Mouse (Mus musculus): ENCODE results near the gene Mau2. TPM values are rescaled to one million over a fixed set of nuclear protein-coding genes. Genes with fewer than 3 reads are reported as not detected.
A peak's percentile ranks its signal among the peaks of the same experiment; 100 is the strongest.
"Not testable (repeated sequence)": the region's sequence is repeated elsewhere in the genome, so short reads cannot be mapped to it uniquely, and the experiment has no call there.

Gene Mau2
- polyA plus RNA-seq, 1 experiment from 2014 or later: 67.4 TPM

DNA sequence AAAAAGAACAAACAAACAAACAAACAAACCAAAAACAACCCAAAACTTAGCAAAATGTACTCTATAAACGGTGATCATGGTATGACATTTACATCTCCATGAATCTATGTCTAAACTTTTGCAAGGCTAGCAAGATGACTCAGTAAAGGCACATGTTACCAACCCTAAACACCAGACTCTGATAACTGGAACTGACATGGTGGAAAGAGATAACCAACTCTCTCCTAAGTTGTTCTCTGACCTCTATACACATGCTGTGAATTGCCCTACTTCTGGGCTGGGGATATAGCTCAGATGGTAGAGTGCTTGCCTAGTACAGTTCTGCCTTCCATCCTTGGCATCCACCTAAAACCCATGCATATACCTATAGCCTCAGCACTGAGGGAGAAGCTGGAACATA lies 4.5 kb downstream of the Mau2 start:
- H3K4me2 ChIP-seq (ENCODE audit: low read length): no peak overlapping the region
- no peaks in the 10 kb centered on the region for H3K9me3 ChIP-seq (replicated peaks; ENCODE audit: control insufficient read depth, low read length)
- no peaks in the 10 kb centered on the region for H3K27me3 ChIP-seq (replicated peaks; ENCODE audit: control insufficient read depth, insufficient read depth, low read length)
- H3K4me3 ChIP-seq (ENCODE audit: low read depth, low read length): no peak overlapping the region
- H3K36me3 ChIP-seq (ENCODE audit: control insufficient read depth, insufficient read depth, low read length): peaks cover 6% of the 10 kb centered on the region; the same call in 1 of the 2 replicates
- ATAC-seq: no peak
- no peak overlapping the region for H3K9ac ChIP-seq (ENCODE audit: low read length)
- no peak for DNase-seq (ENCODE audit: low spot score)
- no peak overlapping the region for H3K27ac ChIP-seq (ENCODE audit: low read depth, low read length)
- WGBS: 88% methylated on average over 1 of the region's 1 CpGs
- peaks cover 14% of the 10 kb centered on the region for H3K4me1 ChIP-seq (ENCODE audit: control insufficient read depth, insufficient read depth, low read length)

DNA sequence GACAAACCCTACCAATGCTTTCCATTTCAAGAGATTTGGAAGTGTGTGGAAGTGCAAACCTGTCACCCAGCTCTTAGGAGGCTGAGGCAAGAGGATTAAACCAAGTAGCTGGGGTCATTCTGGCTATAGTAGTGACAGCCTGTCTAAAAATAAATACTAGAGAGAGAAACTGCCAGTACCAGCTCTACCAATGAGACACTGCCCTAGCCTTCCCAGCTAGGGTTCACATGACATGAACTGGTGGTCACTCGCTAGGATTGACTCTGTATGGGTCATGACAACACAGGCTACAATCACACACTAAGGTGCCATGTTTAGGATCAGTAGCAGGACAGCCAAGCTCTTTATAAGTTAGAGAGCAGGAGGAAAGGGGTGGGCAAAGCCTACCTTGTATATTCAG lies 12.3 kb downstream of the Mau2 start:
- H3K36me3 ChIP-seq (ENCODE audit: control insufficient read depth, insufficient read depth, low read length): peaks cover 78% of the 10 kb centered on the region
- WGBS: 97% methylated on average over 1 of the region's 1 CpGs
- H3K4me3 ChIP-seq (ENCODE audit: low read depth, low read length): no peak overlapping the region
- H3K4me1 ChIP-seq (ENCODE audit: control insufficient read depth, insufficient read depth, low read length): no peaks in the 10 kb centered on the region
- no peak for DNase-seq (ENCODE audit: low spot score)
- no peak overlapping the region for H3K9ac ChIP-seq (ENCODE audit: low read length)
- H3K27me3 ChIP-seq (replicated peaks; ENCODE audit: control insufficient read depth, insufficient read depth, low read length): no peaks in the 10 kb centered on the region
- ATAC-seq: no peak
- H3K9me3 ChIP-seq (replicated peaks; ENCODE audit: control insufficient read depth, low read length): no peaks in the 10 kb centered on the region
- H3K27ac ChIP-seq (ENCODE audit: low read depth, low read length): no peak overlapping the region
- no peak overlapping the region for H3K4me2 ChIP-seq (ENCODE audit: low read length)

GRCm38 (mm10) chr8:70026151-70026550 lies 16.4 kb downstream of the Mau2 start:
- ATAC-seq (no peak), DNase-seq (ENCODE audit: low spot score) (no peak)
- H3K36me3 ChIP-seq (ENCODE audit: control insufficient read depth, insufficient read depth, low read length): peaks cover 100% of the 10 kb centered on the region
- H3K4me3 ChIP-seq (ENCODE audit: low read depth, low read length): no peak overlapping the region
- H3K9ac ChIP-seq (ENCODE audit: low read length): no peak overlapping the region
- no peaks in the 10 kb centered on the region for H3K4me1 ChIP-seq (ENCODE audit: control insufficient read depth, insufficient read depth, low read length)
- 94% methylated on average over 2 of the region's 2 CpGs for WGBS
- no peak overlapping the region for H3K27ac ChIP-seq (ENCODE audit: low read depth, low read length)
- no peak overlapping the region for H3K4me2 ChIP-seq (ENCODE audit: low read length)
- H3K27me3 ChIP-seq (replicated peaks; ENCODE audit: control insufficient read depth, insufficient read depth, low read length): no peaks in the 10 kb centered on the region
- no peaks in the 10 kb centered on the region for H3K9me3 ChIP-seq (replicated peaks; ENCODE audit: control insufficient read depth, low read length)

DNA sequence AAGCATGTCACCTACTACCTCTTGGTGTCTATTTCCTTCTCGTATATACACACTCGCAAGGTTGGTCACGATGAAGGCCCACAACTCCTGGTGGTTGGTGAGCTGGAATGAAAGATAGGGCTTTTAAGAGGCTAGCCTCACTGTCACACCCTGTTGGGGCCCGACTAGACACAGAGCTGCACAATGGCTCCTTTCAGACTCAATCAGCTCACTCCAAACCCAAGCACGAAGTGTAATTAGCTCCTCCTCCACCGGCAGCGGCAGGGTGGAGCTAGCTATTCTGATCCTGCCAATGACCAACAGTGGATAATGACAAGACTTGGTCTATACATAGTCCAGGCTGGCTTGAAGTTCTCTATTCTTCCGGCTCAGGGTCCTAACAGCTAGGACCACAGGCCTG lies 18.9 kb downstream of the Mau2 start:
- Histone ChIP-seq H3K27ac (ENCODE audit: low read depth, low read length) (no peak overlapping the region), H3K4me1 (ENCODE audit: control insufficient read depth, insufficient read depth, low read length) (no peaks in the 10 kb centered on the region), H3K27me3 (replicated peaks; ENCODE audit: control insufficient read depth, insufficient read depth, low read length) (no peaks in the 10 kb centered on the region), H3K9me3 (replicated peaks; ENCODE audit: control insufficient read depth, low read length) (no peaks in the 10 kb centered on the region), H3K4me3 (ENCODE audit: low read depth, low read length) (no peak overlapping the region), H3K4me2 (ENCODE audit: low read length) (no peak overlapping the region), H3K36me3 (ENCODE audit: control insufficient read depth, insufficient read depth, low read length) (peaks cover 100% of the 10 kb centered on the region), H3K9ac (ENCODE audit: low read length) (no peak overlapping the region)
- ATAC-seq (no peak), DNase-seq (ENCODE audit: low spot score) (no peak)
- WGBS: 41% methylated on average over 8 of the region's 8 CpGs

DNA sequence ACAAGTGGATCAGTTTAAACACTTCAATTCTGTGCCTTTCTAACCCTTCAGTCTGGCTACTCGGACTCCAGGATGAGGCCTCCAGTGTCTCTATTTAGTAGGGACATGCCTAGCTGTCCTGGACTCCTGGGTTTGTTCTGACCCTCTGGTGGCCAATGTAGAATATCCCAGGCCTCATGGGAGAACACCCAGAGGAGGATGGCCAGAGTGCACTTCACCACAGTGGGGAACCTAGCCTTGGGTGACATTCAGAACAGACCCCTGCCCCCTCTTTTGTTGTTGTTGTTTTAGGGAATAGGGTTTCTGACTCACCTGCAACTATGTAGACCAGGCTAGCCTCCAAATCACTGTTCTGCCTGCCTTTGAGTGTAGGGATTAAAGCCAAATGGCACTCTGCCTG lies 27.5 kb downstream of the Mau2 start:
- Histone ChIP-seq H3K9me3 (replicated peaks; ENCODE audit: control insufficient read depth, low read length) (no peaks in the 10 kb centered on the region), H3K27me3 (replicated peaks; ENCODE audit: control insufficient read depth, insufficient read depth, low read length) (no peaks in the 10 kb centered on the region), H3K4me1 (ENCODE audit: control insufficient read depth, insufficient read depth, low read length) (no peaks in the 10 kb centered on the region), H3K4me2 (ENCODE audit: low read length) (no peak overlapping the region), H3K36me3 (ENCODE audit: control insufficient read depth, insufficient read depth, low read length) (peaks cover 45% of the 10 kb centered on the region), H3K4me3 (ENCODE audit: low read depth, low read length) (no peak overlapping the region), H3K27ac (ENCODE audit: low read depth, low read length) (no peak overlapping the region), H3K9ac (ENCODE audit: low read length) (no peak overlapping the region)
- ATAC-seq (no peak), DNase-seq (ENCODE audit: low spot score) (no peak)
- WGBS: 82% methylated on average over 1 of the region's 1 CpGs

DNA sequence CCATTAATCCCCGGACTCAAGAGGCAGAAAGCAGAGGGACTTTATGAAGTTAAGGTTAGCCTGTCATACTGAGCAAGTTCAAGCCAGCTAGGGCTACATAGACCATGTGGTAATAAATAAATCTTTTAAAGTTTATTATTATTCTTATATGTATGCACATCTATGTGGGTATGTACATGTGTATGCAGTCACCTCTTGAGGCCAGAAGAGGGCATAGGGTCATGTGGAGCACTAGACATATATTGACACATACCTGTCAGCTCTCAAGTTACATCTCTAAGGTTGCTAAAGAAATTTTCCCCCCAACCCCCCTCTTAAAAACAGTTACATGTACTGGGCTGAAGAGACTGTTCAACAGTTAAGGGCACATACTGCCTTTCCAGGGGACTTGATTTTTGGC lies 29.8 kb downstream of the Mau2 start:
- peak; percentile 37; the same call in 1 of the 2 replicates for ATAC-seq
- Histone ChIP-seq H3K9ac (ENCODE audit: low read length) (no peak overlapping the region), H3K9me3 (replicated peaks; ENCODE audit: control insufficient read depth, low read length) (no peaks in the 10 kb centered on the region), H3K27me3 (replicated peaks; ENCODE audit: control insufficient read depth, insufficient read depth, low read length) (no peaks in the 10 kb centered on the region), H3K27ac (ENCODE audit: low read depth, low read length) (no peak overlapping the region), H3K36me3 (ENCODE audit: control insufficient read depth, insufficient read depth, low read length) (peaks cover 22% of the 10 kb centered on the region), H3K4me2 (ENCODE audit: low read length) (no peak overlapping the region), H3K4me3 (ENCODE audit: low read depth, low read length) (no peak overlapping the region), H3K4me1 (ENCODE audit: control insufficient read depth, insufficient read depth, low read length) (no peaks in the 10 kb centered on the region)
- DNase-seq (ENCODE audit: low spot score): no peak
- WGBS: 94% methylated on average over 1 of the region's 1 CpGs

- H3K4me2 ChIP-seq (ENCODE audit: low read length): no peak overlapping the region
- H3K9me3 ChIP-seq (replicated peaks; ENCODE audit: control insufficient read depth, low read length): no peaks in the 10 kb centered on the region
- H3K27ac ChIP-seq (ENCODE audit: low read depth, low read length): no peak overlapping the region
- peaks cover 18% of the 10 kb centered on the region for H3K36me3 ChIP-seq (ENCODE audit: control insufficient read depth, insufficient read depth, low read length)
- H3K4me1 ChIP-seq (ENCODE audit: control insufficient read depth, insufficient read depth, low read length): no peaks in the 10 kb centered on the region
- H3K9ac ChIP-seq (ENCODE audit: low read length): no peak overlapping the region
- H3K27me3 ChIP-seq (replicated peaks; ENCODE audit: control insufficient read depth, insufficient read depth, low read length): no peaks in the 10 kb centered on the region
- ATAC-seq (no peak), DNase-seq (ENCODE audit: low spot score) (no peak)
- WGBS: 88% methylated on average over 3 of the region's 3 CpGs
- H3K4me3 ChIP-seq (ENCODE audit: low read depth, low read length): no peak overlapping the region
Measured at GRCm38 (mm10) chr8:70012350-70012749, 30.2 kb downstream of the Mau2 start.

GRCm38 (mm10) chr8:70010796-70011195 lies 31.7 kb downstream of the Mau2 start:
- not testable (repeated sequence) for H3K36me3 ChIP-seq (ENCODE audit: control insufficient read depth, insufficient read depth, low read length); H3K9ac ChIP-seq (ENCODE audit: low read length); H3K27me3 ChIP-seq (replicated peaks; ENCODE audit: control insufficient read depth, insufficient read depth, low read length); DNase-seq (ENCODE audit: low spot score); H3K4me1 ChIP-seq (ENCODE audit: control insufficient read depth, insufficient read depth, low read length); ATAC-seq; H3K4me3 ChIP-seq (ENCODE audit: low read depth, low read length); H3K27ac ChIP-seq (ENCODE audit: low read depth, low read length); H3K9me3 ChIP-seq (replicated peaks; ENCODE audit: control insufficient read depth, low read length); H3K4me2 ChIP-seq (ENCODE audit: low read length)
- WGBS: 92% methylated on average over 14 of the region's 14 CpGs

DNA sequence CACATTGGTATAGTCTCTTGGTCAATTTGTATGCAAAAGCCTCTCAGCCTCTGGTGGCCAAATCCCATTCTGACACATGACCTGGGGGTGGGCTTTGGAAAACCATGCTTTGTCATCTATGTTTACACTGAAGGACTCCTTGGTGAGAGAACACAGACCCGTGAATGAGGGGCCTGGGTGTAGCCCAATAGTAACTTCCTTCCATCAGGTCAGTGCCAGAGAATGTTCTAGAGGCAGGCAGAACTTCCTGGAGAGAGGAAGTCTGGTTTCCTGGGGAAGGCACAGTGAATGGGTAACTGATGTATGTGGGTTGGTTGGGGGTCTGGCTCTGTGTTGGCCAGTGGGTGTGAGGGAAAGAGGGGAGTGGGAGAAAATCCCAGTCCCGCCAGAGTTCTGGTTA lies 37.4 kb downstream of the Mau2 start:
- WGBS: 54% methylated on average over 2 of the region's 2 CpGs
- Histone ChIP-seq H3K27me3 (replicated peaks; ENCODE audit: control insufficient read depth, insufficient read depth, low read length) (no peaks in the 10 kb centered on the region), H3K4me2 (ENCODE audit: low read length) (no peak overlapping the region), H3K27ac (ENCODE audit: low read depth, low read length) (no peak overlapping the region), H3K9me3 (replicated peaks; ENCODE audit: control insufficient read depth, low read length) (no peaks in the 10 kb centered on the region), H3K4me1 (ENCODE audit: control insufficient read depth, insufficient read depth, low read length) (no peaks in the 10 kb centered on the region), H3K9ac (ENCODE audit: low read length) (no peak overlapping the region), H3K4me3 (ENCODE audit: low read depth, low read length) (no peak overlapping the region), H3K36me3 (ENCODE audit: control insufficient read depth, insufficient read depth, low read length) (no peaks in the 10 kb centered on the region)
- DNase-seq (ENCODE audit: low spot score) (no peak), ATAC-seq (no peak)

- no peak for ATAC-seq
- H3K27me3 ChIP-seq (replicated peaks; ENCODE audit: control insufficient read depth, insufficient read depth, low read length): no peaks in the 10 kb centered on the region
Measured at GRCm38 (mm10) chr8:70004345-70004744, 38.2 kb downstream of the Mau2 start.

More at GRCm38 (mm10) chr8:70004345-70004744, 38.2 kb downstream of the Mau2 start:
- no peak overlapping the region for H3K4me3 ChIP-seq (ENCODE audit: low read depth, low read length)
- no peak overlapping the region for H3K4me2 ChIP-seq (ENCODE audit: low read length)
- no peak for DNase-seq (ENCODE audit: low spot score)
- no peaks in the 10 kb centered on the region for H3K36me3 ChIP-seq (ENCODE audit: control insufficient read depth, insufficient read depth, low read length)
- no peak overlapping the region for H3K27ac ChIP-seq (ENCODE audit: low read depth, low read length)
- H3K9me3 ChIP-seq (replicated peaks; ENCODE audit: control insufficient read depth, low read length): no peaks in the 10 kb centered on the region
- H3K4me1 ChIP-seq (ENCODE audit: control insufficient read depth, insufficient read depth, low read length): no peaks in the 10 kb centered on the region
- no peak overlapping the region for H3K9ac ChIP-seq (ENCODE audit: low read length)

Measured in forebrain, embryonic 14.5 days (tissue).